Mouse (Mus musculus): ENCODE data around the gene Cpe. TPM values are rescaled to one million over a fixed set of nuclear protein-coding genes. Genes with fewer than 3 reads are reported as not detected.

Cpe gene
- polyA plus RNA-seq, 1 experiment from 2014 or later: 4.3 TPM

DNA sequence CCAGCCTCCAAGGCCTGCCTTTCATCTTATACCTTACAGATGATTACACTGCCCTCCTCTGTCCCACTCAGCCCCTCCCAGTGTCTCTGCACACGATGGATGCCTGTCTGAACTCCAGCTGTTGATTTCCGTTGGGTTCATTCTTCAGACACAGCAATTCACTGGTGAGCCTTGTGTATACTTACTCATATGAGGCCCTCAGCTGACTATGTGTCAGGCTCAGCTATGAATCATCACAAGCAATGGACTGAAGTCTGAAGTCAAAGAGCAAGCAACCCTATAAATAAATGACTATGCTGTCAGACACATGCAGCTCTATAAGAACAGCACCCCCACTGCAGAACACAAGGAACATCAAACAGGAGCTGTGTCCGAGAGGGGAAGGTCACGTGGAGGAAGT lies 77.4 kb downstream of the Cpe start:
- Histone ChIP-seq H3K4me1 (ENCODE audit: control insufficient read depth, low read depth, low read length) (no peaks in the 10 kb centered on the region), H3K9me3 (replicated peaks; ENCODE audit: control insufficient read depth, low read length) (no peaks in the 10 kb centered on the region), H3K9ac (ENCODE audit: low read depth, low read length) (no peak overlapping the region), H3K27me3 (ENCODE audit: control insufficient read depth, insufficient read depth, low read depth, low read length) (no peaks in the 10 kb centered on the region), H3K27ac (ENCODE audit: low read length) (no peak overlapping the region), H3K4me3 (ENCODE audit: low read depth, low read length) (no peak overlapping the region), H3K4me2 (ENCODE audit: low read depth, low read length) (no peak overlapping the region), H3K36me3 (ENCODE audit: control insufficient read depth, insufficient read depth) (no peaks in the 10 kb centered on the region)
- no peak for ATAC-seq (ENCODE audit: low read depth)
- 63% methylated on average over 4 of the region's 4 CpGs for WGBS (ENCODE audit: insufficient replicate concordance)

DNA sequence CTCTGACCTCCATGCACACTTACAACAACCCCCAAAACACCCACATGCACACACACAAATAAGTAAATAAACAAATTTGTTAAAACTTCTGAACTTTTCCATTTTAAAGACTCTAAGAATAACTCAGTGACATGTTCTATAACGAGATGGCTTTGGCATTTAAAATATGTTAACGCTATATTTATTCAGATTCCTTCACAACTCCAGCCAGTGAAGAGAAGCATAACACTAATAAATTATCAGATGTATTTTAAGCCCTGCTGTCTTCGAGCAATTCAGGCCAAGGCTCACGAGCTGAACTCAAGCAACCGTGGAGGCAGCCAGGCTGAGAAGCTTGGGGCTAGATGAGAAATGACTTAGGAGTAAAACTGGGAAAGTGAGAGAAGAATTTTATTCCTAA lies 79.2 kb downstream of the Cpe start:
- Histone ChIP-seq H3K36me3 (ENCODE audit: control insufficient read depth, insufficient read depth) (no peaks in the 10 kb centered on the region), H3K4me2 (ENCODE audit: low read depth, low read length) (no peak overlapping the region), H3K27me3 (ENCODE audit: control insufficient read depth, insufficient read depth, low read depth, low read length) (no peaks in the 10 kb centered on the region), H3K4me1 (ENCODE audit: control insufficient read depth, low read depth, low read length) (no peaks in the 10 kb centered on the region), H3K4me3 (ENCODE audit: low read depth, low read length) (no peak overlapping the region), H3K27ac (ENCODE audit: low read length) (no peak overlapping the region), H3K9ac (ENCODE audit: low read depth, low read length) (no peak overlapping the region), H3K9me3 (replicated peaks; ENCODE audit: control insufficient read depth, low read length) (no peaks in the 10 kb centered on the region)
- no peak for ATAC-seq (ENCODE audit: low read depth)
- 46% methylated on average over 5 of the region's 5 CpGs for WGBS (ENCODE audit: insufficient replicate concordance)

DNA sequence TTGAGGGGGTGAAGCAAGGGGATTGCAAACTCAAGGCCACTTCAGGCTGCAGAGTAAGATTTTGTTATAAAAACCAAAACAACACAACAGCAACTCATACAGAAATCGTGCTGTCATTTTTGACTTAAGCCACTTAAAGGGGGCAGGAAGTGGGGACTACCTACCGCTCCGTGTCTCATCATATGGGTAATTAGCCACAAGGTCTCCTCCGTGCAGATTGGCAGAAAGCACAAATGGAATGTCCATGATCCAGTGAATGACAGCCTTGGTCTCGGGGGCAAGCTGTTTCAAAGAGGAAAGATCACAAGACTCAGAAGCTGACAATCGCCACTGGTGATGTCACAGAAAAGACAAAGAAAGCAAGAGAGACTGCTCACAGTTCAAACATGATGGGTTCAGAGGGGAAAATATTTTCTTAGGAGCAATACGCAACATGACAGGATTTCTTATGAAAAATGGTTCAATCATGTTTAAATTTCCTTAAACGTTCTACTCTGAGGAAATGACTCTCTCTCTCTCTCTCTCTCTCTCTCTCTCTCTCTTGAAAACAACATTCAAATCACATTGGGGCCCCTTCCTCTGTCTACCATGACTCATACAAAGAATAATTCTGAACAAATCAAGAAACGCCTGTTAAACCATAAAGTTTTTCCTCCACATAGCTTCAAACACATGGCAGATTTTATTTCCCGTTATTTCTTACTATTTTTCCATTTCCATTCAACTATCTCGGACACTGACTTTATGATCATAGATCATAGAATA lies 81.5 kb downstream of the Cpe start:
- H3K36me3 ChIP-seq (ENCODE audit: control insufficient read depth, insufficient read depth): no peaks in the 10 kb centered on the region
- ATAC-seq (ENCODE audit: low read depth): no peak
- no peak overlapping the region for H3K4me3 ChIP-seq (ENCODE audit: low read depth, low read length)
- no peaks in the 10 kb centered on the region for H3K27me3 ChIP-seq (ENCODE audit: control insufficient read depth, insufficient read depth, low read depth, low read length)
- no peak overlapping the region for H3K27ac ChIP-seq (ENCODE audit: low read length)
- 51% methylated on average over 11 of the region's 11 CpGs for WGBS (ENCODE audit: insufficient replicate concordance)
- no peak overlapping the region for H3K4me2 ChIP-seq (ENCODE audit: low read depth, low read length)
- H3K9ac ChIP-seq (ENCODE audit: low read depth, low read length): no peak overlapping the region
- H3K4me1 ChIP-seq (ENCODE audit: control insufficient read depth, low read depth, low read length): no peaks in the 10 kb centered on the region
- H3K9me3 ChIP-seq (replicated peaks; ENCODE audit: control insufficient read depth, low read length): no peaks in the 10 kb centered on the region

DNA sequence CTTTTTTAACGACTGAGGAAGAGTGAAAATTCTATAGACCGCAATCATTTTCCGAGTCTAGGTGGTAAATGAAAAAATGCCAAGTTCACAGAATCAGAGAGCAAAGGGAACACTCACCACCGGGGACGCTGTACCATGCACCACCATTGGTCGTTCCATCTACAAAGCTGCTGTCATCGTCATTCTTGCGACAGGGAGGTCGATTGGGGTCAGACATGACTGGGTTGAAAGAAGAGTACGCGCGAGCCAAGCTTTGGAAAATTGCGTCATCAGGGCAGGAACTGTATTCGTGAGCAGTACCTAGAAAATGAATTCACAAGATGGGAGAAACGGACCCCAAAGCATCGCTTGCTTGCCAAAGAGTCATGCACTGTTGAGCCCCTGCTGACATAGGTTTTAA lies 83.9 kb downstream of the Cpe start:
- Histone ChIP-seq H3K4me1 (ENCODE audit: control insufficient read depth, low read depth, low read length) (no peaks in the 10 kb centered on the region), H3K4me2 (ENCODE audit: low read depth, low read length) (no peak overlapping the region), H3K27ac (ENCODE audit: low read length) (no peak overlapping the region), H3K9me3 (replicated peaks; ENCODE audit: control insufficient read depth, low read length) (no peaks in the 10 kb centered on the region), H3K36me3 (ENCODE audit: control insufficient read depth, insufficient read depth) (no peaks in the 10 kb centered on the region), H3K9ac (ENCODE audit: low read depth, low read length) (no peak overlapping the region), H3K27me3 (ENCODE audit: control insufficient read depth, insufficient read depth, low read depth, low read length) (no peaks in the 10 kb centered on the region), H3K4me3 (ENCODE audit: low read depth, low read length) (no peak overlapping the region)
- no peak for ATAC-seq (ENCODE audit: low read depth)
- WGBS (ENCODE audit: insufficient replicate concordance): 68% methylated on average over 16 of the region's 16 CpGs

DNA sequence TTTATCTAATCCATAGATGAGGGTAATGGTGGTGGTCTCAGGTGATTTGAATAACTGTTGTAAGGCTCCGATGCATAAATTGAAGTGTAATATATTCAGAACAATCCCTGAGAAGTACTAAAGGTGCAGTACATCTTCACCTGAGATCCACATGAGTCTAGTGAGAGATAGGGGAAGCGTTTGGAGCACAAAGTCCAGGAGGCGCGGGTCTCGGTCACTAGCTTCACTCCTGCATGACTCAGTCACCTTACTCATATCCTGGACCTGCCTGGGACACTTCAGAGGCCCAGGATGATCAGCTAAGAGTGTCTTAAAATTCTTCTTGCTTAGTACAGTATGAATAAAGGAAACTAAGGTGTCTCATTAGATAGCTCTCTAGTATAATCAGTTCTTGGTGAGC lies 86.8 kb downstream of the Cpe start:
- Histone ChIP-seq H3K4me2 (ENCODE audit: low read depth, low read length) (no peak overlapping the region), H3K4me3 (ENCODE audit: low read depth, low read length) (no peak overlapping the region), H3K9ac (ENCODE audit: low read depth, low read length) (no peak overlapping the region), H3K4me1 (ENCODE audit: control insufficient read depth, low read depth, low read length) (no peaks in the 10 kb centered on the region), H3K27ac (ENCODE audit: low read length) (no peak overlapping the region), H3K9me3 (replicated peaks; ENCODE audit: control insufficient read depth, low read length) (no peaks in the 10 kb centered on the region), H3K36me3 (ENCODE audit: control insufficient read depth, insufficient read depth) (no peaks in the 10 kb centered on the region), H3K27me3 (ENCODE audit: control insufficient read depth, insufficient read depth, low read depth, low read length) (no peaks in the 10 kb centered on the region)
- ATAC-seq (ENCODE audit: low read depth): no peak
- 63% methylated on average over 5 of the region's 5 CpGs for WGBS (ENCODE audit: insufficient replicate concordance)

DNA sequence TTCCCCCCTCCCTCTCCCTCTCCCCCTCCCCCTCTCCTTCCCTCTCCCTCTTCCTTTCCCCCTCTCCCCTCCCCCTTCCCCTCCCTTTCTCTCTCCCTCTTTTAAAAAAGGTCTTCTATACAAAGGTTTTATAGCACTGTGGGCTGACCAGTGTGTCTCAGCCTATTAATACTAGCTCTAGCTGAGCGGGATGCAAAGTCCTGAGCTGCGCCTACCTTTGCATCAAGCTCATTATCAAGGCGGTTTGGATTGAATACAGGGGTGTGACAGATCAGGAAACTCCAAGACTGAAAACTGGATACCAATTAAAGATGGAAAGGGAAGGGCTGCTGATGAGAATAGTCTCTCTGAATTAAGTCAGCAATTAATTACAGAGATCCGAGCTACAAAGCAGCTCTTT lies 94.6 kb downstream of the Cpe start:
- Histone ChIP-seq H3K4me3 (ENCODE audit: low read depth, low read length) (no peak overlapping the region), H3K4me2 (ENCODE audit: low read depth, low read length) (no peak overlapping the region), H3K27me3 (ENCODE audit: control insufficient read depth, insufficient read depth, low read depth, low read length) (no peaks in the 10 kb centered on the region), H3K9me3 (replicated peaks; ENCODE audit: control insufficient read depth, low read length) (no peaks in the 10 kb centered on the region), H3K9ac (ENCODE audit: low read depth, low read length) (no peak overlapping the region), H3K27ac (ENCODE audit: low read length) (no peak overlapping the region), H3K36me3 (ENCODE audit: control insufficient read depth, insufficient read depth) (no peaks in the 10 kb centered on the region), H3K4me1 (ENCODE audit: control insufficient read depth, low read depth, low read length) (no peaks in the 10 kb centered on the region)
- WGBS (ENCODE audit: insufficient replicate concordance): 64% methylated on average over 4 of the region's 4 CpGs
- no peak for ATAC-seq (ENCODE audit: low read depth)

DNA sequence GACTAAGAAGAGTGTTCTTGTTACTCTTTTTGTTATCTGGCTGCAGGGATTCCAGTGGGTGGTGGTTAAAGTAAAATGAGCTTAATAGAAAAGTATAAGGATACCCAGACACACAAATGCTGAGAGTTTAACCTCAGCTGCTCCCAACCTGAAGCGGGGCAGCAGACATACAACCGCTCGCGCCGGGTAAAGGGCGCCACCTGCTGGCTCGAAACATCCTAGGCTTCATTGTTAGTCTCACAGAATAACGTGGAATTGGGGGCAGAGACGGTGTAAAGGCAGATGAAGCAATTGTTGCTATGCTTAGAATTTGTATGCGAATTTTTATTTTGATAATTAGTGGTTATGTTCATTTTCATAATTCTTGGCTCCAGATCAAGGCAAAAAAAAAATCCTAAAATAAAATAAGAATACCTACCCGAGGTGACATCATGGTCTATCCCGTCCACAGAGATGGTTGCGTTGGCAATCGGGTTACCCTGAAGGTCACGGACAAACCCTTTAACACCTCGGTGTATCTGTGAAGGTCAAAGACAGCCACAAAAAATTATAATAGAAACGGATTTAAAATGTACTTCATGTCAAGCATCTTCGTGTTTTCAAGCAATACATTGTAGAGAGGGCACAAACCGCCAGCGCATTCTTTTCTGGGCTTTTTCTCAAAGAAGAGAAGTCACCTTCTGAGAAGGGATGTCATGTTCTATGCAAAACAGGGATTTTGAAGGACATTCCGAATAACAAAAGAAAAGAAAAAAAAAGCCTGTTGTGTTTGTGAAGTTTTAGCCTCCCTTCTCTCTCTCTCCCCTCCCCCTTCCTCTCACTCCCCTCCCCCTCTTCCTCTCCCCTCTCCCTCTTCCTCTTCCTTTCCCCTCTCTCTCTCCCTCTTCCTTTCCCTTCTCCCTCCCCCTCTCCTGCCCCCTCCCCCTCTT lies 95.5 kb downstream of the Cpe start:
- no peak overlapping the region for H3K27ac ChIP-seq (ENCODE audit: low read length)
- H3K9ac ChIP-seq (ENCODE audit: low read depth, low read length): no peak overlapping the region
- no peaks in the 10 kb centered on the region for H3K36me3 ChIP-seq (ENCODE audit: control insufficient read depth, insufficient read depth)
- ATAC-seq (ENCODE audit: low read depth): no peak
- H3K4me3 ChIP-seq (ENCODE audit: low read depth, low read length): no peak overlapping the region
- no peaks in the 10 kb centered on the region for H3K9me3 ChIP-seq (replicated peaks; ENCODE audit: control insufficient read depth, low read length)
- 31% methylated on average over 21 of the region's 21 CpGs for WGBS (ENCODE audit: insufficient replicate concordance)
- no peak overlapping the region for H3K4me2 ChIP-seq (ENCODE audit: low read depth, low read length)
- H3K27me3 ChIP-seq (ENCODE audit: control insufficient read depth, insufficient read depth, low read depth, low read length): no peaks in the 10 kb centered on the region
- no peaks in the 10 kb centered on the region for H3K4me1 ChIP-seq (ENCODE audit: control insufficient read depth, low read depth, low read length)

DNA sequence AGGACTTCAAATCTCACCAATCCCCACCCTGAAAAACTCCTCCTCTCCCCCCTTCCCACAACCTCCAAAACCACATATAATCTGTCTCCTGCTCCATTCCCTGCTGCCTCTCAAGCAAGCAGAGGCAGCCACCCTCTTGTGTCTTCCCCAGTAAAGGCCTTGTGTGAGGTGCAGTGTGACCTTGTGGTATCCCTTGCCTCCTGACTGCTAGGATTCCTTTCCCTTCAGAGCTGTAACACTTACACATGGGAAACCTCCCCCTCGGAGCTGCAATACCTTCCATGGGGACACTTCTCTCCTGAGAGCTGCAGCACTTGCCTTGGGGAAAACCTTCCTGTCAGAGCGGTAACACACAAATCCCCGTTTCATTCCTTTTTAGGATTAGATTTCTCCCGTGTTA lies 96.5 kb downstream of the Cpe start:
- Histone ChIP-seq H3K27ac (ENCODE audit: low read length) (no peak overlapping the region), H3K36me3 (ENCODE audit: control insufficient read depth, insufficient read depth) (no peaks in the 10 kb centered on the region), H3K4me3 (ENCODE audit: low read depth, low read length) (no peak overlapping the region), H3K4me2 (ENCODE audit: low read depth, low read length) (no peak overlapping the region), H3K9ac (ENCODE audit: low read depth, low read length) (no peak overlapping the region), H3K4me1 (ENCODE audit: control insufficient read depth, low read depth, low read length) (no peaks in the 10 kb centered on the region), H3K9me3 (replicated peaks; ENCODE audit: control insufficient read depth, low read length) (no peaks in the 10 kb centered on the region), H3K27me3 (ENCODE audit: control insufficient read depth, insufficient read depth, low read depth, low read length) (no peaks in the 10 kb centered on the region)
- WGBS (ENCODE audit: insufficient replicate concordance): 57% methylated on average over 4 of the region's 4 CpGs
- no peak for ATAC-seq (ENCODE audit: low read depth)

DNA sequence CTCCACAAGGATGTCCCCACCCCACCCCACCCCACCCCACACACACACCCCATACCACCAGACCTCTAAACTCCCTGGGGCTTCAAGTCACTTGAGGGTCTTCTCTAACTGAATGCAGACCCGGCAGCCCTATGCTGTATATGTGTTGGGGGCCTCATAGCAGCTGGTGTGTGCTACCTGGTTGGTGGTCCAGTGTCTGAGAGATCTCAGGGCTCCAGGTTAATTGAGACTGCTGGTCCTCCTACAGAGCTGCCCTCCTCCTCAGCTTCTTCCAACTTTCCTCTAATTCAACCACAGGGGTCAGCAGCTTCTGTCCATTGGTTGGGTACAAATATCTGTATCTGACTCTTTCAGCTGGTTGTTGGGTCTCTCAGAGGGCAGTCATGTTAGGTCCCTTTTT lies 102.4 kb downstream of the Cpe start:
- 45% methylated on average over 1 of the region's 1 CpGs for WGBS (ENCODE audit: insufficient replicate concordance)
- Histone ChIP-seq H3K27me3 (ENCODE audit: control insufficient read depth, insufficient read depth, low read depth, low read length) (no peaks in the 10 kb centered on the region), H3K27ac (ENCODE audit: low read length) (no peak overlapping the region), H3K9ac (ENCODE audit: low read depth, low read length) (no peak overlapping the region), H3K36me3 (ENCODE audit: control insufficient read depth, insufficient read depth) (no peaks in the 10 kb centered on the region), H3K4me3 (ENCODE audit: low read depth, low read length) (no peak overlapping the region), H3K4me1 (ENCODE audit: control insufficient read depth, low read depth, low read length) (no peaks in the 10 kb centered on the region), H3K4me2 (ENCODE audit: low read depth, low read length) (no peak overlapping the region), H3K9me3 (replicated peaks; ENCODE audit: control insufficient read depth, low read length) (no peaks in the 10 kb centered on the region)
- ATAC-seq (ENCODE audit: low read depth): no peak

All from liver, embryonic 16.5 days (tissue).